Mouse (Mus musculus) heart, embryonic 15.5 days (tissue): ENCODE results near the gene Skap1. TPM values are rescaled to one million over a fixed set of nuclear protein-coding genes. Genes with fewer than 3 reads are reported as not detected.

Experiments
- ATAC-seq: fragments of 200-750 bp; cut with Nextera tagmentation; replicated peaks from 2 replicates; pipeline ENCODE4 v1.8.0; 2017; ENCODE audit warnings: low read depth, moderate TSS enrichment; ENCODE audit not compliant: insufficient number of reproducible peaks, insufficient read depth, low FRiP score
- H3K27ac ChIP-seq: fragments of 300-500 bp; sonication (generic); 2 replicates; pipeline ENCODE4 v1.5.1; 2015; ENCODE audit warnings: mild to moderate bottlenecking, inconsistent platforms
- H3K27me3 ChIP-seq: fragments of 300-500 bp; sonication (generic); 2 replicates; pipeline ENCODE4 v1.6.1; 2015; ENCODE audit warnings: inconsistent platforms
- H3K36me3 ChIP-seq: fragments of 300-500 bp; sonication (generic); 2 replicates; pipeline ENCODE4 v1.6.1; 2015; ENCODE audit warnings: mild to moderate bottlenecking, inconsistent platforms
- H3K4me1 ChIP-seq: fragments of 300-500 bp; sonication (generic); replicated peaks from 2 replicates; pipeline ENCODE4 v1.6.1; 2015; ENCODE audit warnings: inconsistent platforms
- H3K4me2 ChIP-seq: fragments of 300-500 bp; sonication (generic); 2 replicates; pipeline ENCODE4 v1.6.1; 2015; ENCODE audit warnings: inconsistent platforms, mild to moderate bottlenecking, moderate library complexity
- H3K4me3 ChIP-seq: fragments of 300-500 bp; sonication (generic); 2 replicates; pipeline ENCODE4 v1.5.1; 2015; ENCODE audit warnings: mild to moderate bottlenecking, inconsistent platforms
- H3K9ac ChIP-seq: fragments of 300-500 bp; sonication (generic); 2 replicates; pipeline ENCODE4 v1.6.1; 2015; ENCODE audit warnings: mild to moderate bottlenecking, inconsistent platforms
- H3K9me3 ChIP-seq: fragments of 300-500 bp; sonication (generic); replicated peaks from 2 replicates; pipeline ENCODE4 v1.6.1; 2016; ENCODE audit warnings: inconsistent platforms
- WGBS: fragments of 180-500 bp; shearing (Covaris S2); methylation state at CpG from one replicate; pipeline ENCODE4 v1.1.7; 2015; ENCODE audit warnings: mixed read lengths; 5-methylcytosine and 5-hydroxymethylcytosine counted together
- polyA plus RNA-seq: library from polyadenylated mRNA; unstranded; fragments of >200 nt; fragmentation: Nextera tagmentation; extraction: Ambion mirVana; gene quantifications from 2 replicates; pipeline ENCODE4 v1.2.1, GENCODE M21; 2015

Gene Skap1
- polyA plus RNA-seq, 1 experiment from 2014 or later, result 0.91 TPM

DNA sequence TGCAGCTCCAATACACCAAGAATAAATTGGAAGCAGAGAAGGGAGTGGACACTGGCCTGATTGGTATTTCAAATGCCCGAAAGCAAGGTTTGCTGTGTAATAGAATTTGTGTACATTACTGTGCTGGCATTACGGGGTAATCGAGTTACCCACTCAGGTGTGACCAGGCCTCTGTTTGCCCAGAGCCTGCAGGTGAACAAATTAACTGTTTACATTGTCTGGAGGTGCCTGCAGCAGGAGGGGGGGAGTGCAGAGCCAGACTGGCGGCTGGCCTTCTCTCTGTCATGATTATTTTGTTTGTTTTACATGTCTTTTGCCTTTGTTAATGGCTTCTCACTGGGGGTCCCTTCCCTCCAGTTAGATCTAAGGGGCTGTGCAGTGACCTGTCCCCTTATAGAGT, 268.3 kb downstream of the Skap1 start:
- peaks cover 8% of the 10 kb centered on the region for H3K4me1 ChIP-seq
- H3K27ac ChIP-seq, result no peak overlapping the region
- no peaks in the 10 kb centered on the region for H3K9me3 ChIP-seq
- H3K27me3 ChIP-seq, result 0 out of 2 replicates have a peak, but pooled peaks cover 6% of the 10 kb centered on the region
- no peak overlapping the region for H3K9ac ChIP-seq
- ATAC-seq, result no peak
- no peak overlapping the region for H3K4me3 ChIP-seq
- H3K4me2 ChIP-seq, result no peak overlapping the region
- no peaks in the 10 kb centered on the region for H3K36me3 ChIP-seq
- 71% methylated on average over 4 of the region's 4 CpGs for WGBS

DNA sequence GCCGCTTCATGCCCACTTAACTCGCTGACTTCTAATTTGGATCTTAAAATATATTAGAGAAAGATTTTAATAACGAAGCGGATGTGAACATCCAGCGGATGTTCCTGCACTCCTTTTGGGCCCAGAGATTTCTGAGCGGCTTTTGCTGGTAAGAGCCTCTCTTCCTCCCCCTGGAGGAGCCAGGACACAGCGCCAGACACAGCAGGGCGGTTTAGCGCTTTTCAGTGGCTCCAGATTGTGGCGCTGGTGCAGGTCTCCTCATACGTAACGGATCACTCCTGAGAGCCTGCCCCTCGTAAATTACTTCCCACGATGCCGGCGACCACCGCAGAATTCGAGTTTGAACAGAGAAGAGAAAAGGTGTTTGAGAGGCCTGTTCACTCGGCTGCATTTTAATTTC, 271.5 kb downstream of the Skap1 start:
- ATAC-seq, result peak; percentile 77
- 2% methylated on average over 19 of the region's 19 CpGs for WGBS

DNA sequence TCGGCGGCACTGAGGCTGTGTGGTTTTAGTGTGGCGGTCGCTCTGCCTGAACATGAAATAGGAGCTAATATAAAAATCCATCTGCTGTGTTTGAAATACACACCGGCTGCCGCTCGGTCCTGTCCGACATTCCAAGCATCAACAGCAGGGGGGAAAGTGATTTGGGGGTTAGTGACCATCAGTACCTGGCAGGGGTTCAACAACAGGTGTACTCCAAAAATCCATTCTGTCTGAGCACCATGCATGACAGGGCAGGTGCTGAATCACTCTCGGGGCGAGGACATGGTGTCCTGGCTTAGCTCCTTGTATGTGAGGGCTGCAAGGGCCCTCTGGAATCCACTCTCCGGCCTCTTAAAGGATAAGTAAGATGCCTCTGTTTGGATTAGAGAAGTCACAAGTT, 272.0 kb downstream of the Skap1 start:
- Histone ChIP-seq H3K9me3 (no peaks in the 10 kb centered on the region), H3K4me2 (peak overlapping the region; percentile 65), H3K4me1 (peaks cover 8% of the 10 kb centered on the region), H3K27me3 (peaks cover 15% of the 10 kb centered on the region), H3K9ac (no peak overlapping the region), H3K27ac (no peak overlapping the region), H3K4me3 (peak overlapping the region; percentile 32), H3K36me3 (no peaks in the 10 kb centered on the region)
- no peak for ATAC-seq
- 19% methylated on average over 11 of the region's 11 CpGs for WGBS

More for the DNA sequence above, 271.5 kb downstream of the Skap1 start:
- Histone ChIP-seq H3K4me3 (peak overlapping the region; percentile 32), H3K27ac (no peak overlapping the region), H3K36me3 (no peaks in the 10 kb centered on the region), H3K27me3 (peaks cover 11% of the 10 kb centered on the region), H3K4me2 (peak overlapping the region; percentile 65), H3K9ac (peak overlapping the region; percentile 49), H3K4me1 (peaks cover 8% of the 10 kb centered on the region), H3K9me3 (no peaks in the 10 kb centered on the region)

DNA sequence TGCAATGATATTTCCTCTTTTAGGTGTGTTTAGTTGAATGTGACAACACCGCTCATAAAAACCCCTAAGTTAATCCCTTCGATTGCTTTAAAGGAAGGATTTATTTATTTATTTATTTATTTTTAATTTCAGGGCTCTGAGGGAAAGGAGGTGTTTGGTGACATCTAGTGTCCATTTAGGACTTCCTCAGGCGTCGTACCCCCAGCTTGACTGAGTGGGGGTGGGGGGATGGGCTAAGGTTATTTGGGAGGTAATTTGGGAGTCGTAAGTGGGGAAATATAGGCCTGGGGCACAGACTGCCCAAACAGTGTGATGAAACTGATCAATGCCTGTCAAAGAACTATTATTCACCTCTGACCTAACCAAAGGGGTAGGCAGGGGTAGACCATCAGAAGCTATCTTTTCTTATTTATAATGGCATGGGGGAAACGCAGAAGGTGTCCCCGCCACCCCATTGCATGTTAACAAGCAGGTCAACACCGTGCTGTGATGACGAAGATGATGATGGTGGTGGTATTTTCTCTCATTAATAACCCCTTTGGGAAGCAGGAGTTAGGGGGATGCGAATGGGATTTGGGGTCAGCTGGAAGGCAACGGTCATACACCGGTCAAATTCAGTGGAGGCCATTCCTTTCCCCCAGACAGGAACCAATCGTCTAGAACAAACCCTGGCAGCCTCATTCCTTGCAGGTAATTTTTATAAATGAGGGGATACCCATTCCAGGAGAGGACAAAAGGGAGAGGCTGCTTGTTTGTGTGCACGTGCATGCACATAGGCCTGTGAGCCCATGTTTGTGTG, 273.5 kb downstream of the Skap1 start:
- no peaks in the 10 kb centered on the region for H3K9me3 ChIP-seq
- 78% methylated on average over 14 of the region's 14 CpGs for WGBS
- H3K4me1 ChIP-seq, result peaks cover 8% of the 10 kb centered on the region
- peaks cover 28% of the 10 kb centered on the region for H3K27me3 ChIP-seq
- H3K9ac ChIP-seq, result no peak overlapping the region
- H3K4me3 ChIP-seq, result no peak overlapping the region
- no peaks in the 10 kb centered on the region for H3K36me3 ChIP-seq
- H3K27ac ChIP-seq, result no peak overlapping the region
- ATAC-seq, result no peak
- no peak overlapping the region for H3K4me2 ChIP-seq

DNA sequence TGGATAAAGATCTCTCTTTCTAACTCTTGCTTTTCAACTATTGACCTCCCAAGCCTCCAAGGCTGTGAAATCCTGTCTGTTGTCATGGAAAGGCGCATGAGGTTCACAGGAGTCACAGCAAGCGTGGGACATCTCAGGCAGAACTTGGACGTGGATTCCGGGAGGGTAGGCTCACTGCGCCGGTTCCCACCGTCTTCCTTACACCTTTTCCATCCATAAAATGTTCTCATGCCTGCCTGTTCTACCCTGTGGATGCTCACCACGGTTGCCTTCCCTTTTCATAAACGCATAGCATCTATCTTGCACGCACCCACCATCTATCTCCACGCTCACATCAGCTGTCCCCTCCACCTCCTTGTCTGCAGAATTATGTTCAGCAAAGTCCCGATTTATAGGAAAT, 276.4 kb downstream of the Skap1 start:
- H3K4me3 ChIP-seq, result no peak overlapping the region
- peaks cover 22% of the 10 kb centered on the region for H3K27me3 ChIP-seq
- H3K4me2 ChIP-seq, result no peak overlapping the region
- H3K9ac ChIP-seq, result no peak overlapping the region
- H3K36me3 ChIP-seq, result no peaks in the 10 kb centered on the region
- WGBS, result 72% methylated on average over 12 of the region's 12 CpGs
- H3K4me1 ChIP-seq, result peaks cover 5% of the 10 kb centered on the region
- no peak overlapping the region for H3K27ac ChIP-seq
- H3K9me3 ChIP-seq, result no peaks in the 10 kb centered on the region
- no peak for ATAC-seq

DNA sequence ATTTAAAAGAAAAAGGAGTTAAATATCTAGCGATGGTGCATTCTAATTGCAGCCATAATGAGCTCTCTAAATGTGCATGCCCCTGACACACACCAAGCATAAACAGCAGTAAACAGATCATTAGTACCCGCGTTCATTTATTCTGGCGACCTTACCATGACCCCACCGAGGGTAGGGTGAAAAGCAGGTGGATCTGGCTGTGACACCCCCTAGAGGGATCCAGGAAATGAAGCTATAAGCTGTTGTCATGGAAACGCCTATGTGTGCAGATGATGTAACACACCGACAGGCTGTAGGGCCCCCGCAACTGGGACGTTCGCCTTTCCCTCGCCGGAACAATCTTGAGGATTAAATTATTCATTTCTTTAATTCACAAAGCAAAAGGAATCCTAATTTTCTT, 277.6 kb downstream of the Skap1 start:
- Histone ChIP-seq H3K27ac (no peak overlapping the region), H3K27me3 (peaks cover 22% of the 10 kb centered on the region), H3K4me3 (no peak overlapping the region), H3K9ac (no peak overlapping the region), H3K9me3 (no peaks in the 10 kb centered on the region), H3K36me3 (no peaks in the 10 kb centered on the region), H3K4me1 (no peaks in the 10 kb centered on the region), H3K4me2 (no peak overlapping the region)
- WGBS, result 46% methylated on average over 12 of the region's 12 CpGs
- ATAC-seq, result no peak

DNA sequence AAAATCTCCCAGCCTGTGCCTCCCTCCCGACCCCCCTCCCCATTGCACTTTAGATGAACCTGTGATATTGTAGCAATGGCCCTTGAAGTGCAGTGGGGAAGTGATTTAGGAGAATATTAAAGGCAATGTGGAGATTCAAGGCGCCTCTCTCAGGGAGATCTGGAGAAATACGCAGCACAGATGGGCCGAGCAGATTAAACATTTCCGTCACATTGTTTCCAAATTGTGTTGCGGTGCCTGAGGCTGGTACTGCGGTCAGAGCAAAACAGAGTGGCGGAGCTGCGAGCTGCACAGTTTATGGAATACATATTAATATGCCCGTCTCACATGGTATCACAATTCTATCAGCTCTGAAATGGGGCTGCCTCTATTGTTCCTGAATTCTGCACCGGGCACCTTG, 278.6 kb downstream of the Skap1 start:
- ATAC-seq, result no peak
- no peak overlapping the region for H3K4me2 ChIP-seq
- H3K27ac ChIP-seq, result no peak overlapping the region
- no peaks in the 10 kb centered on the region for H3K9me3 ChIP-seq
- no peaks in the 10 kb centered on the region for H3K4me1 ChIP-seq
- no peak overlapping the region for H3K9ac ChIP-seq
- H3K36me3 ChIP-seq, result no peaks in the 10 kb centered on the region
- no peak overlapping the region for H3K4me3 ChIP-seq
- H3K27me3 ChIP-seq, result peaks cover 22% of the 10 kb centered on the region
- WGBS, result 65% methylated on average over 11 of the region's 11 CpGs

DNA sequence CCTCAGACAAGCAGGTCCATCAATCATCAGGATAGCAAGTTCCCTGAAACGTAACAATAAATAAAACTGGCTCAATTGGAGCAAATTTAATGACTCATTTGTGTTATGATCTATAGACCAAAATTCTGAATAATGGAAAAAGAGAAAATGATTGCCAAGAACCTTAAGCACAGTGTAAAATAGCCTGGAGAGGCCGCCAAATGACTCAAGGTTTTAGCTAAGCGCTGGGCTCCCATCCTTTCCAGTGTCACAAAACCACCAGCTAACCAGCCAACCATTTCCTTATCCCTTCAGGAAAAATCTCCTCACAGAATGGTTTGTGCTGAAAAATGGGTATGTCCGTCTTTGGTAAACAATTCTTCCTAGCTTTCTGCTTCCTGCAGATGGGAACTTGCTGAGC, 279.5 kb downstream of the Skap1 start:
- Histone ChIP-seq H3K9me3 (no peaks in the 10 kb centered on the region), H3K4me3 (no peak overlapping the region), H3K27ac (no peak overlapping the region), H3K36me3 (no peaks in the 10 kb centered on the region), H3K4me1 (no peaks in the 10 kb centered on the region), H3K9ac (no peak overlapping the region), H3K27me3 (peaks cover 19% of the 10 kb centered on the region), H3K4me2 (no peak overlapping the region)
- no peak for ATAC-seq
- 72% methylated on average over 4 of the region's 4 CpGs for WGBS

DNA sequence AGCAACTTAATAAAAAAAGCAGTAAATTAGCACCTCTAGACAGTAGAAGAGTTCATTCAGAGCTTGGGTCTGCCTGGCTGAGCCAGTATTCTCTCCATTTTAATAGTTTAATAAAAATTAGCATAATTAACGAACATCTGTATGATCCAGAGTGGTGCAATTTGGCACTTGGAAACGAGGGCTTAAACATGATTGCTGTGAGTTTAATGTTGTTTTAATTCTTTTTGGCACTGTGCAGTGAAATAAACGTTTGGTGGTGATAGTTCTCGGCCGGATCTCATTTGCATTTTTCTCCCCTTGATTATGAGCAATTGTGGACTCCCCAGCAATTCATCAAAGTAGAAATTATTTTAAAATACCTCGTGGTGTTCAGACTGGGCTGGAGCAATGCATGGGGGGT, 282.3 kb downstream of the Skap1 start:
- no peak for ATAC-seq
- Histone ChIP-seq H3K27me3 (peaks cover 10% of the 10 kb centered on the region; the same call in 1 of the 2 replicates), H3K4me3 (no peak overlapping the region), H3K27ac (no peak overlapping the region), H3K9me3 (no peaks in the 10 kb centered on the region), H3K4me1 (no peaks in the 10 kb centered on the region), H3K4me2 (no peak overlapping the region), H3K9ac (no peak overlapping the region), H3K36me3 (no peaks in the 10 kb centered on the region)
- WGBS, result 62% methylated on average over 6 of the region's 6 CpGs

DNA sequence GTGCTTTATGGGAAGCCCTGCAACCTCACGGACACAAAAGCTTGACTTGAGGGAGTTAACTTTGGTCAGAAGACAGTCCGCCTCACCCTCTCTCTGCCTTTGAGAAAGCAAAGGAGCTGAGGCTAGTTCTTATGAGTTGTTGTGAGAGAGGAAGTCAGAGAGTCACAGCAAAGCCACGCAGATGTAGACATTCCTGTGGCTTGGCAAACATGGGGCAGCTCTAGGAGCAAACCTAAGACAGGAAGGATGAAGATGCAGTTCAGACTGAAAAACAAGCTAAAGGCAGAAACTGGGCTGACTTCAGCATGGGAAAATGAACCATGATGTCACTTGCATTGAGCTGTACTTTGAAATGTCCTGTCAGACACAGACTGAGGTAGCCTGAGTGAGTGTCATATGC, 283.2 kb downstream of the Skap1 start:
- Histone ChIP-seq H3K4me3 (no peak overlapping the region), H3K4me1 (no peaks in the 10 kb centered on the region), H3K27me3 (peaks cover 1% of the 10 kb centered on the region; the same call in 1 of the 2 replicates), H3K36me3 (no peaks in the 10 kb centered on the region), H3K4me2 (no peak overlapping the region), H3K9me3 (no peaks in the 10 kb centered on the region), H3K27ac (no peak overlapping the region), H3K9ac (no peak overlapping the region)
- ATAC-seq, result no peak
- 56% methylated on average over 3 of the region's 3 CpGs for WGBS

DNA sequence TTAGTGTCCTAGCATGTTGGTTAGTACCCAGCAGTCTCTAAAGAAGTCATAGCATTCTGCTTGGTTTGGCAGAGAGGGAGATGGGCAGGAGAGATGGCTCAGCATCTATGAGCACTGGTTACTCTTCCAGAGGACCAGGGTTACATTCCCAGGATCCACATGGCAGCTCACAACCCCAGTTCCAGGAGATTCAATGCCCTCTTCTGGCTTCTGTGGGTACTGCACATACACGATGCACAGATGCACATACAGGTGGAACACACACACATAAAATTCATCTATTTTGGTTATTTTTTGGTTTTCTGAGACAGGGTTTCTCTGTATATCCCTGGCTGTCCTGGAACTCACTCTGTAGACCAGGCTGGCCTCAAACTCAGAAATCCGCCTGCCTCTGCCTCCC, 290.9 kb downstream of the Skap1 start:
- Histone ChIP-seq H3K9ac (no peak overlapping the region), H3K36me3 (no peaks in the 10 kb centered on the region), H3K27ac (no peak overlapping the region), H3K9me3 (no peaks in the 10 kb centered on the region), H3K4me3 (no peak overlapping the region), H3K4me2 (no peak overlapping the region), H3K4me1 (no peaks in the 10 kb centered on the region), H3K27me3 (no peaks in the 10 kb centered on the region)
- ATAC-seq, result no peak
- WGBS, result 92% methylated on average over 2 of the region's 2 CpGs

DNA sequence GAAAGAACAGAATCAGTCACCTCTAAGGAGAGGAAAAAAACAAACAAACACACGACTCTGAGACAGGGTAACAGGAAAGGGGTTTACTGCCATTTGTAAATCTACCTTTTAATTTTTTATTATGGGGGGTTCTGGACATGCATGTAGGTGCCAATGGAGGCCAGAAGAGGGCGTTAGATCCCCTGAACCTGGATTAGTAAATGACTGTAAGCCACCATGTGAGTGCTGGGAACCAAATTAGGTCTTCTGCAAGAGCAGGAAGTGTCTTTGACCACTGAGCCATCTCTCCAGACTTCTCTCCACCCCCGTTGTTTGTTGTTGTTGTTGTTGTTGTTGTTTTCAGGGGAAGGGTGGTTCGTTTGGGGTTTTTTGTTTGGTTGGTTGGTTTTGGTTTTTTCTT, 293.0 kb downstream of the Skap1 start:
- Histone ChIP-seq H3K9me3 (no peaks in the 10 kb centered on the region), H3K4me1 (no peaks in the 10 kb centered on the region), H3K27me3 (no peaks in the 10 kb centered on the region), H3K4me3 (no peak overlapping the region), H3K4me2 (no peak overlapping the region), H3K9ac (no peak overlapping the region), H3K27ac (no peak overlapping the region), H3K36me3 (no peaks in the 10 kb centered on the region)
- WGBS, result 53% methylated on average over 4 of the region's 4 CpGs
- ATAC-seq, result no peak
